Mouse (Mus musculus) liver, embryonic 13.5 days (tissue): ENCODE results near the gene Serinc5. TPM values are rescaled to one million over a fixed set of nuclear protein-coding genes. Genes with fewer than 3 reads are reported as not detected.
"Not testable (repeated sequence)": the region's sequence is repeated elsewhere in the genome, so short reads cannot be mapped to it uniquely, and the experiment has no call there.

Experiments
- ATAC-seq: fragments of 200-750 bp; cut with Nextera tagmentation; 2 replicates; pipeline ENCODE4 v1.8.0; 2017; ENCODE audit warnings: low read depth, mild to moderate bottlenecking, moderate number of reproducible peaks, moderate library complexity
- DNase-seq: peaks from one replicate; pipeline ENCODE4 v3.0.0; 2022
- H3K27ac ChIP-seq: fragments of 300-500 bp; sonication (generic); 2 replicates; pipeline ENCODE4 v1.5.1; 2015; ENCODE audit warnings: moderate library complexity, mild to moderate bottlenecking, inconsistent platforms
- H3K27me3 ChIP-seq: fragments of 300-500 bp; sonication (generic); 2 replicates; pipeline ENCODE4 v1.6.1; 2015; ENCODE audit warnings: mild to moderate bottlenecking, inconsistent platforms
- H3K36me3 ChIP-seq: fragments of 300-500 bp; sonication (generic); 2 replicates; pipeline ENCODE4 v1.6.1; 2015; ENCODE audit warnings: mild to moderate bottlenecking, inconsistent platforms
- H3K4me1 ChIP-seq: fragments of 300-500 bp; sonication (generic); replicated peaks from 2 replicates; pipeline ENCODE4 v1.6.1; 2015; ENCODE audit warnings: inconsistent platforms
- H3K4me2 ChIP-seq: fragments of 300-500 bp; sonication (generic); 2 replicates; pipeline ENCODE4 v1.6.1; 2015; ENCODE audit warnings: inconsistent platforms, mild to moderate bottlenecking, moderate library complexity
- H3K4me3 ChIP-seq: fragments of 300-500 bp; sonication (generic); replicated peaks from 2 replicates; pipeline ENCODE4 v1.5.1; 2015; ENCODE audit warnings: mild to moderate bottlenecking, inconsistent platforms
- H3K9ac ChIP-seq: fragments of 300-500 bp; sonication (generic); 2 replicates; pipeline ENCODE4 v1.6.1; 2015; ENCODE audit warnings: mild to moderate bottlenecking, inconsistent platforms
- H3K9me3 ChIP-seq: fragments of 300-500 bp; sonication (generic); replicated peaks from 2 replicates; pipeline ENCODE4 v1.6.1; 2016; ENCODE audit warnings: inconsistent platforms
- WGBS: fragments of 180-500 bp; shearing (Covaris S2); methylation state at CpG from one replicate; pipeline ENCODE4 v1.1.7; 2015; ENCODE audit not compliant: insufficient replicate concordance; 5-methylcytosine and 5-hydroxymethylcytosine counted together
- polyA plus RNA-seq: library from polyadenylated mRNA; unstranded; fragments of >200 nt; fragmentation: Nextera tagmentation; extraction: Ambion mirVana; gene quantifications from 2 replicates; pipeline ENCODE4 v1.2.1, GENCODE M21; 2015

Serinc5 gene
- polyA plus RNA-seq, 1 experiment from 2014 or later = 14.7 TPM

GRCm38 (mm10) chr13:92592786-92593635 is 17.9 kb upstream of the Serinc5 start:
- H3K27me3 ChIP-seq = no peaks in the 10 kb centered on the region
- H3K9me3 ChIP-seq = no peaks in the 10 kb centered on the region
- no peaks in the 10 kb centered on the region for H3K36me3 ChIP-seq
- peak overlapping the region; percentile 66 for H3K4me2 ChIP-seq
- H3K4me1 ChIP-seq = peaks cover 85% of the 10 kb centered on the region
- peak; percentile 88 for DNase-seq
- peak overlapping the region; percentile 36 for H3K4me3 ChIP-seq
- ATAC-seq = peak; percentile 96
- peak overlapping the region; percentile 95 for H3K27ac ChIP-seq
- 7% methylated on average over 12 of the region's 12 CpGs for WGBS
- peak overlapping the region; percentile 56 for H3K9ac ChIP-seq

GRCm38 (mm10) chr13:92593731-92594396 is 17.0 kb upstream of the Serinc5 start:
- 21% methylated on average over 3 of the region's 3 CpGs for WGBS

GRCm38 (mm10) chr13:92594481-92594880 is 16.4 kb upstream of the Serinc5 start:
- Histone ChIP-seq H3K9ac (peak overlapping the region; percentile 56), H3K4me1 (peaks cover 77% of the 10 kb centered on the region), H3K4me2 (peak overlapping the region; percentile 66)

More at GRCm38 (mm10) chr13:92593731-92594396, 17.0 kb upstream of the Serinc5 start:
- Histone ChIP-seq H3K27me3 (no peaks in the 10 kb centered on the region), H3K9ac (peak overlapping the region; percentile 56), H3K4me2 (peak overlapping the region; percentile 66), H3K27ac (peak overlapping the region; percentile 95), H3K4me1 (peaks cover 83% of the 10 kb centered on the region), H3K36me3 (no peaks in the 10 kb centered on the region), H3K9me3 (no peaks in the 10 kb centered on the region), H3K4me3 (no peak overlapping the region; the same call in 1 of the 2 replicates)
- DNase-seq (no peak), ATAC-seq (no peak)

GRCm38 (mm10) chr13:92594907-92595306 is 16.0 kb upstream of the Serinc5 start:
- Histone ChIP-seq H3K36me3 (no peaks in the 10 kb centered on the region), H3K4me1 (peaks cover 76% of the 10 kb centered on the region), H3K4me3 (peak overlapping the region; percentile 12; the same call in 1 of the 2 replicates), H3K9me3 (no peaks in the 10 kb centered on the region), H3K27ac (peak overlapping the region; percentile 95), H3K4me2 (peak overlapping the region; percentile 66), H3K27me3 (no peaks in the 10 kb centered on the region), H3K9ac (peak overlapping the region; percentile 56; the same call in 1 of the 2 replicates)
- WGBS = 63% methylated on average over 3 of the region's 3 CpGs
- no peak for ATAC-seq
- no peak for DNase-seq

More at GRCm38 (mm10) chr13:92594481-92594880, 16.4 kb upstream of the Serinc5 start:
- peak overlapping the region; percentile 95 for H3K27ac ChIP-seq
- H3K27me3 ChIP-seq = no peaks in the 10 kb centered on the region
- DNase-seq (no peak), ATAC-seq (no peak)
- H3K9me3 ChIP-seq = no peaks in the 10 kb centered on the region
- H3K36me3 ChIP-seq = no peaks in the 10 kb centered on the region
- H3K4me3 ChIP-seq = no peak overlapping the region
- 72% methylated on average over 6 of the region's 6 CpGs for WGBS

- Histone ChIP-seq H3K27ac (peak overlapping the region; percentile 95), H3K36me3 (no peaks in the 10 kb centered on the region), H3K9me3 (no peaks in the 10 kb centered on the region), H3K4me2 (peak overlapping the region; percentile 66), H3K4me1 (peaks cover 73% of the 10 kb centered on the region), H3K9ac (peak overlapping the region; percentile 56), H3K27me3 (no peaks in the 10 kb centered on the region), H3K4me3 (peak overlapping the region; percentile 12; the same call in 1 of the 2 replicates)
- peak; percentile 64 for DNase-seq
- ATAC-seq = peak; percentile 71
- 37% methylated on average over 3 of the region's 3 CpGs for WGBS
These were observed 15.5 kb upstream of the Serinc5 start for GRCm38 (mm10) chr13:92595424-92595823.

- not testable (repeated sequence) for H3K27ac ChIP-seq, H3K36me3 ChIP-seq, ATAC-seq, H3K27me3 ChIP-seq, DNase-seq, H3K9ac ChIP-seq, H3K4me2 ChIP-seq, H3K9me3 ChIP-seq, H3K4me3 ChIP-seq
- WGBS = 75% methylated on average over 4 of the region's 4 CpGs
- peaks cover 15% of the 10 kb centered on the region for H3K4me1 ChIP-seq
These were observed 5.6 kb upstream of the Serinc5 start for GRCm38 (mm10) chr13:92605306-92605705.

GRCm38 (mm10) chr13:92609486-92610310 is 1.2 kb upstream of the Serinc5 start:
- ATAC-seq = peak; percentile 37
- H3K4me3 ChIP-seq = peak overlapping the region; percentile 94
- peaks cover 41% of the 10 kb centered on the region for H3K4me1 ChIP-seq
- peak overlapping the region; percentile 96 for H3K9ac ChIP-seq
- H3K36me3 ChIP-seq = peaks cover 9% of the 10 kb centered on the region; the same call in 1 of the 2 replicates
- peak; percentile 40 for DNase-seq
- H3K27me3 ChIP-seq = no peaks in the 10 kb centered on the region
- WGBS = 5% methylated on average over 13 of the region's 13 CpGs
- peak overlapping the region; percentile 86 for H3K4me2 ChIP-seq
- H3K27ac ChIP-seq = peak overlapping the region; percentile 95
- no peaks in the 10 kb centered on the region for H3K9me3 ChIP-seq

GRCm38 (mm10) chr13:92611254-92611784 is 428 bp downstream of the Serinc5 start:
- 0% methylated on average over 43 of the region's 43 CpGs for WGBS

GRCm38 (mm10) chr13:92611917-92612316 is 1.0 kb downstream of the Serinc5 start:
- peaks cover 53% of the 10 kb centered on the region for H3K4me1 ChIP-seq

More at GRCm38 (mm10) chr13:92611254-92611784, 428 bp downstream of the Serinc5 start:
- Histone ChIP-seq H3K27me3 (no peaks in the 10 kb centered on the region), H3K4me3 (peak overlapping the region; percentile 94), H3K4me1 (peaks cover 53% of the 10 kb centered on the region), H3K9me3 (no peaks in the 10 kb centered on the region), H3K9ac (peak overlapping the region; percentile 96), H3K27ac (peak overlapping the region; percentile 95), H3K36me3 (peaks cover 19% of the 10 kb centered on the region), H3K4me2 (peak overlapping the region; percentile 86)
- ATAC-seq = peak; percentile 74
- DNase-seq = peak; percentile 34

GRCm38 (mm10) chr13:92613094-92613493 is 2.2 kb downstream of the Serinc5 start:
- H3K4me1 ChIP-seq = peaks cover 53% of the 10 kb centered on the region
- H3K27ac ChIP-seq = peak overlapping the region; percentile 95; the same call in 1 of the 2 replicates
- H3K27me3 ChIP-seq = no peaks in the 10 kb centered on the region
- ATAC-seq (no peak), DNase-seq (no peak)
- peak overlapping the region; percentile 96 for H3K9ac ChIP-seq
- no peaks in the 10 kb centered on the region for H3K9me3 ChIP-seq
- peaks cover 25% of the 10 kb centered on the region for H3K36me3 ChIP-seq
- H3K4me3 ChIP-seq = peak overlapping the region; percentile 94
- peak overlapping the region; percentile 86 for H3K4me2 ChIP-seq
- WGBS = 78% methylated on average over 5 of the region's 5 CpGs

More at GRCm38 (mm10) chr13:92611917-92612316, 1.0 kb downstream of the Serinc5 start:
- WGBS = 11% methylated on average over 7 of the region's 7 CpGs
- Histone ChIP-seq H3K36me3 (peaks cover 25% of the 10 kb centered on the region), H3K27me3 (no peaks in the 10 kb centered on the region), H3K4me2 (peak overlapping the region; percentile 86), H3K9me3 (no peaks in the 10 kb centered on the region), H3K27ac (peak overlapping the region; percentile 95), H3K9ac (peak overlapping the region; percentile 96), H3K4me3 (peak overlapping the region; percentile 94)
- ATAC-seq (no peak), DNase-seq (no peak)
